Mouse (Mus musculus): ENCODE results near the gene Skap2. TPM values are rescaled to one million over a fixed set of nuclear protein-coding genes. Genes with fewer than 3 reads are reported as not detected.

The Skap2 gene
- polyA plus RNA-seq, 1 experiment from 2014 or later, result 15.9 TPM

- H3K9ac ChIP-seq (ENCODE audit: low read length), result no peak overlapping the region
- no peaks in the 10 kb centered on the region for H3K36me3 ChIP-seq (ENCODE audit: control insufficient read depth, insufficient read depth)
- WGBS, result 58% methylated on average over 4 of the region's 4 CpGs
- ATAC-seq (replicated peaks; ENCODE audit: extremely low read depth, insufficient read depth, low FRiP score), result no peak
- H3K9me3 ChIP-seq (replicated peaks; ENCODE audit: control insufficient read depth, low read length), result no peaks in the 10 kb centered on the region
- no peak overlapping the region for H3K4me3 ChIP-seq (ENCODE audit: low read length)
- no peak overlapping the region for H3K4me2 ChIP-seq (ENCODE audit: low read depth, low read length)
- no peaks in the 10 kb centered on the region for H3K4me1 ChIP-seq (ENCODE audit: control insufficient read depth, insufficient read depth, low read length)
- no peak overlapping the region for H3K27ac ChIP-seq (ENCODE audit: low read length)
- no peaks in the 10 kb centered on the region for H3K27me3 ChIP-seq (ENCODE audit: control insufficient read depth, insufficient read depth, low read length)
Measured at GRCm38 (mm10) chr6:51921831-51922230, 90.5 kb downstream of the Skap2 start.

DNA sequence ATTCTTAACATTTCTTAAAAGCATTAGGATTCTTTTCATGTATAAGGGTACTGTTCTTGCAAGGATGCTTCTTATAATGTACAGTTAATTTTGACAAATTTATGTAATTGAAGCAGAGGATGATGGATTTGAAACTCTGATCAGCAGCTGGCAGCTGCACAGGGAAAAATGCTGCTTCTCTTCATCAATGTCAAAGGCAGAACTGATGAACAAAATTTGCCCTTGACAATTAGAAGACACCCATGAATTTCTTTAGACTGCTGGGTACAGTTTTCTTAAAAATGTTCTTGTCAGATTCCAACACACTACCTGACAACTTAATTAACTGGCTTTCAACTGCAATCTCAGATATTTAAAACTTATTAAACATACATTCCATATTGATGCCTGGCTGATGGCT lies 103.9 kb downstream of the Skap2 start:
- Histone ChIP-seq H3K4me1 (ENCODE audit: control insufficient read depth, insufficient read depth, low read length) (0 out of 2 replicates have a peak, but pooled peaks cover 2% of the 10 kb centered on the region), H3K4me2 (ENCODE audit: low read depth, low read length) (no peak overlapping the region), H3K9ac (ENCODE audit: low read length) (no peak overlapping the region), H3K27ac (ENCODE audit: low read length) (no peak overlapping the region), H3K4me3 (ENCODE audit: low read length) (no peak overlapping the region), H3K27me3 (ENCODE audit: control insufficient read depth, insufficient read depth, low read length) (no peaks in the 10 kb centered on the region), H3K9me3 (replicated peaks; ENCODE audit: control insufficient read depth, low read length) (no peaks in the 10 kb centered on the region), H3K36me3 (ENCODE audit: control insufficient read depth, insufficient read depth) (no peaks in the 10 kb centered on the region)
- no peak for ATAC-seq (replicated peaks; ENCODE audit: extremely low read depth, insufficient read depth, low FRiP score)

GRCm38 (mm10) chr6:51905659-51906058 lies 106.7 kb downstream of the Skap2 start:
- Histone ChIP-seq H3K27me3 (ENCODE audit: control insufficient read depth, insufficient read depth, low read length) (no peaks in the 10 kb centered on the region), H3K4me1 (ENCODE audit: control insufficient read depth, insufficient read depth, low read length) (0 out of 2 replicates have a peak, but pooled peaks cover 2% of the 10 kb centered on the region), H3K9me3 (replicated peaks; ENCODE audit: control insufficient read depth, low read length) (no peaks in the 10 kb centered on the region), H3K36me3 (ENCODE audit: control insufficient read depth, insufficient read depth) (no peaks in the 10 kb centered on the region), H3K4me3 (ENCODE audit: low read length) (no peak overlapping the region), H3K4me2 (ENCODE audit: low read depth, low read length) (no peak overlapping the region), H3K27ac (ENCODE audit: low read length) (peak overlapping the region; percentile 42), H3K9ac (ENCODE audit: low read length) (no peak overlapping the region)
- peak; percentile 49; the same call in 1 of the 2 replicates for ATAC-seq (replicated peaks; ENCODE audit: extremely low read depth, insufficient read depth, low FRiP score)
- 37% methylated on average over 4 of the region's 4 CpGs for WGBS

DNA sequence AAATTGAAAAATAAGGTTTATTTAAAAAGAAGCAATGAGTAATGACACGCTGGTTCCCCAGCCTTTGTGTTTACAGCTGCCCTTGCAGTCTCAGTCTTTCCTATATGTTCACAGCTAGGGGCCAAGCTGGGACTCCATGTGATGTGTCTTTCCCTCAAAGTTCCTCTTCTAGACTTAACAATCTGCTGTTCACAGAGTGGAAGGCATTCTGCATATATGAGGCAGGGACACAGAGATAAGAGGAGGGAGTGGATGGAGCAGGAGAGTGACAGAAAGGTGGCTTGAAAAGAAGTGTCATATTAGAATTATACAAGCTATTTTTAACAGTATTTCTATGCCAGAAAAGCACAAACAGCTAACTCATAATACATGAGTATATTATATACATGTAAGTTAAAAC lies 110.8 kb downstream of the Skap2 start:
- Histone ChIP-seq H3K27me3 (ENCODE audit: control insufficient read depth, insufficient read depth, low read length) (no peaks in the 10 kb centered on the region), H3K9ac (ENCODE audit: low read length) (no peak overlapping the region), H3K4me2 (ENCODE audit: low read depth, low read length) (no peak overlapping the region), H3K9me3 (replicated peaks; ENCODE audit: control insufficient read depth, low read length) (no peaks in the 10 kb centered on the region), H3K4me1 (ENCODE audit: control insufficient read depth, insufficient read depth, low read length) (peaks cover 7% of the 10 kb centered on the region; the same call in 1 of the 2 replicates), H3K4me3 (ENCODE audit: low read length) (no peak overlapping the region), H3K27ac (ENCODE audit: low read length) (no peak overlapping the region), H3K36me3 (ENCODE audit: control insufficient read depth, insufficient read depth) (no peaks in the 10 kb centered on the region)
- WGBS, result 72% methylated on average over 1 of the region's 1 CpGs
- no peak for ATAC-seq (replicated peaks; ENCODE audit: extremely low read depth, insufficient read depth, low FRiP score)

DNA sequence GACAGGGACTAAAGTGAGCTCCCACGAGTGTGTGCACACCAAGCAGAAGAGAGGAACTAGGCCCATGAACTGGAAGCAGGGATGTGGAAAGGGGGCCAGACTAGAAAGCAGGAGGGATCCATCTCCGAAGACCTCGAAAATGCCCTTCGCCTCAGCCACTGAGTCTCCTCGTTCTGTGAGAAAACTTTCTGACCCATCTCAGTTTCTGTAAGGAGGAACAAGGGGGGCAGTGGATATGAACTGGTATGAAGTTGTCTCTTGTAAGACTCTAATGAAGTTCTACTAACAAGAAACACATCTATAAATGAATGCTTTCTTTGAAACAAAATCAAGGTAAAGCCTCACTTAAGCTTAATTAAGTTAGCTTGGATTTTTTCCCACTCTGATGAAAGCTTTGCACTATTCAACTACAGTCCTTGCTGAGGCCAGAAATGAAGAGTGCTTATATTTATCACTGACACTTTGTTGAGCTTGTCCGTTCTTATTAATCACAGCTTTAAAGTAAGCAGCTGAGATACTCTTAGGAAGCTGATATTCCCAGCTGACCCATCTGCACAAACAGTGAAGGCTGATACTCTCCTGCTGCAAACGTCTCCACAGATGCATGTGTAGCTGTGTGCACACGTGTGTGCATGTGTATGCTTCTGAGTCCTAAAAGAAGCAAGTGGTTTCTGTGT lies 113.9 kb downstream of the Skap2 start:
- Histone ChIP-seq H3K9ac (ENCODE audit: low read length) (no peak overlapping the region), H3K36me3 (ENCODE audit: control insufficient read depth, insufficient read depth) (no peaks in the 10 kb centered on the region), H3K4me1 (ENCODE audit: control insufficient read depth, insufficient read depth, low read length) (peaks cover 5% of the 10 kb centered on the region; the same call in 1 of the 2 replicates), H3K27me3 (ENCODE audit: control insufficient read depth, insufficient read depth, low read length) (no peaks in the 10 kb centered on the region), H3K9me3 (replicated peaks; ENCODE audit: control insufficient read depth, low read length) (no peaks in the 10 kb centered on the region), H3K4me3 (ENCODE audit: low read length) (no peak overlapping the region), H3K27ac (ENCODE audit: low read length) (no peak overlapping the region), H3K4me2 (ENCODE audit: low read depth, low read length) (no peak overlapping the region)
- 57% methylated on average over 8 of the region's 8 CpGs for WGBS
- no peak for ATAC-seq (replicated peaks; ENCODE audit: extremely low read depth, insufficient read depth, low FRiP score)

- no peak overlapping the region for H3K27ac ChIP-seq (ENCODE audit: low read length)
- H3K4me3 ChIP-seq (ENCODE audit: low read length), result no peak overlapping the region
- H3K36me3 ChIP-seq (ENCODE audit: control insufficient read depth, insufficient read depth), result no peaks in the 10 kb centered on the region
- no peaks in the 10 kb centered on the region for H3K27me3 ChIP-seq (ENCODE audit: control insufficient read depth, insufficient read depth, low read length)
- H3K9ac ChIP-seq (ENCODE audit: low read length), result no peak overlapping the region
- H3K9me3 ChIP-seq (replicated peaks; ENCODE audit: control insufficient read depth, low read length), result no peaks in the 10 kb centered on the region
- ATAC-seq (replicated peaks; ENCODE audit: extremely low read depth, insufficient read depth, low FRiP score), result no peak
- no peak overlapping the region for H3K4me2 ChIP-seq (ENCODE audit: low read depth, low read length)
- 71% methylated on average over 3 of the region's 3 CpGs for WGBS
- H3K4me1 ChIP-seq (ENCODE audit: control insufficient read depth, insufficient read depth, low read length), result peaks cover 5% of the 10 kb centered on the region; the same call in 1 of the 2 replicates
Measured at GRCm38 (mm10) chr6:51895753-51896152, 116.6 kb downstream of the Skap2 start.

- Histone ChIP-seq H3K4me3 (ENCODE audit: low read length) (no peak overlapping the region), H3K27me3 (ENCODE audit: control insufficient read depth, insufficient read depth, low read length) (no peaks in the 10 kb centered on the region), H3K36me3 (ENCODE audit: control insufficient read depth, insufficient read depth) (no peaks in the 10 kb centered on the region), H3K9me3 (replicated peaks; ENCODE audit: control insufficient read depth, low read length) (no peaks in the 10 kb centered on the region), H3K4me1 (ENCODE audit: control insufficient read depth, insufficient read depth, low read length) (peaks cover 5% of the 10 kb centered on the region; the same call in 1 of the 2 replicates), H3K4me2 (ENCODE audit: low read depth, low read length) (no peak overlapping the region), H3K27ac (ENCODE audit: low read length) (no peak overlapping the region), H3K9ac (ENCODE audit: low read length) (no peak overlapping the region)
- ATAC-seq (replicated peaks; ENCODE audit: extremely low read depth, insufficient read depth, low FRiP score), result no peak
- 55% methylated on average over 3 of the region's 3 CpGs for WGBS
Measured at GRCm38 (mm10) chr6:51894717-51895116, 117.6 kb downstream of the Skap2 start.

DNA sequence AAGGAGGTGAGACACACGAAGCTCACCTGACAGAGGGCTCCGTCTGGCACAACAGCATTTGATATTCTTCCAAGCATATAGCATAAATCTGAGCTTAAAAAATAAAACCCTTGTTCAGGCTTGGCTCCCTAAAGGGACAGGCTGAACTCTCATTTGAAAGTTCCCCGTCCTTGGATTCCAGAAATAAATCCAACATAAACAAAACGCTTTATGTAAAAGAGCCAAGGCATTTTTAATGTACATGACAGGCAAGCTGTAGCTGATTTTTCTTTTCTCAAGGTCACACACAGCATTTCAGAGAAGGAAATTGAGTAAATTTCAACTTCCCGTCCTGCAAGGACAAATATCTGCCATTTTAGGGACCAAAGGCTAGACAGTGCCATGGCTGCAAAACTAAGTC lies 122.0 kb downstream of the Skap2 start:
- Histone ChIP-seq H3K9ac (ENCODE audit: low read length) (no peak overlapping the region), H3K36me3 (ENCODE audit: control insufficient read depth, insufficient read depth) (no peaks in the 10 kb centered on the region), H3K27me3 (ENCODE audit: control insufficient read depth, insufficient read depth, low read length) (no peaks in the 10 kb centered on the region), H3K27ac (ENCODE audit: low read length) (peak overlapping the region; percentile 65; the same call in 1 of the 2 replicates), H3K4me2 (ENCODE audit: low read depth, low read length) (no peak overlapping the region), H3K4me1 (ENCODE audit: control insufficient read depth, insufficient read depth, low read length) (peaks cover 3% of the 10 kb centered on the region; the same call in 1 of the 2 replicates), H3K4me3 (ENCODE audit: low read length) (no peak overlapping the region), H3K9me3 (replicated peaks; ENCODE audit: control insufficient read depth, low read length) (no peaks in the 10 kb centered on the region)
- ATAC-seq (replicated peaks; ENCODE audit: extremely low read depth, insufficient read depth, low FRiP score), result no peak
- WGBS, result 62% methylated on average over 5 of the region's 5 CpGs

DNA sequence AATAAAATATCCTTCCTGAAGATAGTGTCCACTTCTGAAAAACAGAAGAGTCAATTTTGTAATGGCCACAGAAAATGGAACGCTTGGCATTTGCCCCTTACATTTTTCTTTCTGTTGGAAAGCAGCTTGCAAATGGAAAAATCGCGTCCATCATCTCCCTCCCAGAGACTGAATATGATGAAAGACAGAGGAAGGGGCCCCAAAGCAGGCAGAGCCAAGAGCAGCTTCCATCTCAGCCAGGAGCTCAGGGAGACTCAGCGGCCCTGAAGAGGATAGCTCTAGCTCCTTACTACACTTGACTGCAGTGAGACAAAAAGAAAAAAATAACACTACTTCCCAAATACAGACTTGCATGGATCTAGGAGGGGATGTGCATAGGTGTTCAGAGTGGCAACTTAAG lies 122.5 kb downstream of the Skap2 start:
- H3K9ac ChIP-seq (ENCODE audit: low read length), result no peak overlapping the region
- no peaks in the 10 kb centered on the region for H3K36me3 ChIP-seq (ENCODE audit: control insufficient read depth, insufficient read depth)
- no peaks in the 10 kb centered on the region for H3K27me3 ChIP-seq (ENCODE audit: control insufficient read depth, insufficient read depth, low read length)
- WGBS, result 43% methylated on average over 4 of the region's 4 CpGs
- peaks cover 3% of the 10 kb centered on the region; the same call in 1 of the 2 replicates for H3K4me1 ChIP-seq (ENCODE audit: control insufficient read depth, insufficient read depth, low read length)
- H3K4me2 ChIP-seq (ENCODE audit: low read depth, low read length), result no peak overlapping the region
- H3K27ac ChIP-seq (ENCODE audit: low read length), result peak overlapping the region; percentile 65; the same call in 1 of the 2 replicates
- no peaks in the 10 kb centered on the region for H3K9me3 ChIP-seq (replicated peaks; ENCODE audit: control insufficient read depth, low read length)
- no peak for ATAC-seq (replicated peaks; ENCODE audit: extremely low read depth, insufficient read depth, low FRiP score)
- H3K4me3 ChIP-seq (ENCODE audit: low read length), result no peak overlapping the region
